Mouse (Mus musculus): ENCODE measurements around the gene B4galnt1.

DNA sequence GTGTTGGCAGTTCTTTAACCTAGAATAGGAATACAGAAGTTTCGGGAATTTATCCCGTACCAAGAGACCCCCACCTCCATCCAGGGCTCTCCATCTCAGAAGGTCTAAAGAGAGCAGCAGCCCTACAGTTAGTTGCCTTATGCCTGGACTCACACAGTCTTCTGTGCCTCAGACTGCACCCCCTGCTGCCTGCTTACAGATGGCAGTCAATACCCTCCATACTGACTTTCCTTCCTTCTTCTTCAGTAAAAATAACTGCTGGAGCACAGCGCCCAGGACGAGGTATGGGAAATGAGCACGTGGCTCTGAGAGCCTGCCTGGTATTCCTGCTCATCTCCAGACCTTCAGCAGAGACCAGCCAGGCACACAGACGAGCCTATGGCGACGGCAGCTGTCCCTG is 35.3 kb downstream of the B4galnt1 start:
- TF ChIP-seq CTCF (IDR thresholded peaks at IDR 0.05; ENCODE audit: borderline replicate concordance, insufficient read depth, low read depth, low read length) (peak; percentile 19; the same call in 1 of the 2 replicates), POLR2A (IDR thresholded peaks at IDR 0.05; ENCODE audit: borderline replicate concordance, insufficient read depth, low read length) (no peak)
